Mouse (Mus musculus): ENCODE results near the gene Ubash3a.
A peak's percentile ranks its signal among the peaks of the same experiment; 100 is the strongest.

Gene Ubash3a

GRCm38 (mm10) chr17:31207771-31208334 is at the start of gene Ubash3a:
Gene Ubash3a, plus strand, starts transcription at chr17:31207873.
- DNase-seq (ENCODE audit: low spot score) = peak; percentile 43

GRCm38 (mm10) chr17:31157921-31158320 is 49.8 kb upstream of the Ubash3a start:
- DNase-seq (ENCODE audit: low spot score) = no peak

- DNase-seq (ENCODE audit: low spot score) = no peak
These were observed 47.4 kb upstream of the Ubash3a start for GRCm38 (mm10) chr17:31160291-31160690.

- no peak for DNase-seq (ENCODE audit: low spot score)
These were observed 45.1 kb upstream of the Ubash3a start for GRCm38 (mm10) chr17:31162607-31163006.

- DNase-seq (ENCODE audit: low spot score) = no peak
These were observed 43.9 kb upstream of the Ubash3a start for GRCm38 (mm10) chr17:31163821-31164220.

GRCm38 (mm10) chr17:31165127-31165526 is 42.5 kb upstream of the Ubash3a start, which contains the start of gene Tff1:
Gene Tff1, minus strand, starts transcription at chr17:31165277.
- no peak for DNase-seq (ENCODE audit: low spot score)

GRCm38 (mm10) chr17:31169796-31170195 is 37.9 kb upstream of the Ubash3a start:
- DNase-seq (ENCODE audit: low spot score) = no peak

- DNase-seq (ENCODE audit: low spot score) = no peak
These were observed 31.4 kb upstream of the Ubash3a start for GRCm38 (mm10) chr17:31176321-31176720.

GRCm38 (mm10) chr17:31181490-31181889 is 26.2 kb upstream of the Ubash3a start:
- DNase-seq (ENCODE audit: low spot score) = no peak

- DNase-seq (ENCODE audit: low spot score) = no peak
These were observed 24.3 kb upstream of the Ubash3a start for GRCm38 (mm10) chr17:31183180-31183974.

GRCm38 (mm10) chr17:31184269-31184990 is 23.2 kb upstream of the Ubash3a start:
- no peak for DNase-seq (ENCODE audit: low spot score)

GRCm38 (mm10) chr17:31187370-31187769 is 20.3 kb upstream of the Ubash3a start:
- DNase-seq (ENCODE audit: low spot score) = peak; percentile 50

- no peak for DNase-seq (ENCODE audit: low spot score)
These were observed 15.8 kb upstream of the Ubash3a start for GRCm38 (mm10) chr17:31191825-31192224.

- DNase-seq (ENCODE audit: low spot score) = no peak
These were observed 15.0 kb upstream of the Ubash3a start for GRCm38 (mm10) chr17:31192663-31193062.

GRCm38 (mm10) chr17:31193360-31193759 is 14.3 kb upstream of the Ubash3a start:
- no peak for DNase-seq (ENCODE audit: low spot score)

- no peak for DNase-seq (ENCODE audit: low spot score)
These were observed 12.5 kb upstream of the Ubash3a start for GRCm38 (mm10) chr17:31195207-31195606.

- DNase-seq (ENCODE audit: low spot score) = no peak
These were observed 11.4 kb upstream of the Ubash3a start for GRCm38 (mm10) chr17:31196283-31196682.

- no peak for DNase-seq (ENCODE audit: low spot score)
These were observed 8.8 kb upstream of the Ubash3a start, which contains the start of gene Tmprss3 for GRCm38 (mm10) chr17:31198877-31199276. Gene Tmprss3, minus strand, starts transcription at chr17:31198977.

- no peak for DNase-seq (ENCODE audit: low spot score)
These were observed 981 bp downstream of the Ubash3a start for GRCm38 (mm10) chr17:31208654-31209053.

- no peak for DNase-seq (ENCODE audit: low spot score)
These were observed 1.8 kb downstream of the Ubash3a start for GRCm38 (mm10) chr17:31209376-31209930.

- DNase-seq (ENCODE audit: low spot score) = no peak
These were observed 2.6 kb downstream of the Ubash3a start for GRCm38 (mm10) chr17:31210299-31210698.

- DNase-seq (ENCODE audit: low spot score) = no peak
These were observed 4.2 kb downstream of the Ubash3a start for GRCm38 (mm10) chr17:31211881-31212280.

All from testis, postnatal 14 days (tissue).